Mouse (Mus musculus): ENCODE measurements at regions not wholly inside any gene's neighbourhood (a gene's known extent, or its start where the extent isn't known, plus 50 kb on each side); places are given as distances from the start of the nearest gene placed in this dataset.

DNA sequence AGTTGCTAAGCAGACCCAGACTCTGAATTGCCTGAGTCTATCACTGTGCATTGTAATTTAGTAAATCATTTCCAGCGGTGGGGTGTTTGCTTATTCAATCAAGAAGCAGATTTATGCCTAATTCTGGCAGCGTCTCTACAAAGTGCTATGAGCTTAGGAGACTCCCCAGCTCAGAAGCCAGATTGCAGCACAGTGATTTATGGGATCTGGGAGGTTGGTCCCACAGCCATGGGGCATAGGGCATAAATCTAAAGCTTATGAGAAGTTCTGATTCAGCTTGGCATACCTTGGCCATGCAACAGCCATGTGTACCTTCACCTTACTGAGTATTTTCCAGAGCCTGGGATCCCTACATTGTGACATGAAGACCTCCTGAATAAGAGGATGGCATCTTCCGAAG is 518.0 kb downstream of the Hs3st4 start:
- no peak for TF ChIP-seq EP300 (optimal IDR thresholded peaks at IDR 0.05)
- no peak for TF ChIP-seq CTCF (IDR thresholded peaks at IDR 0.05; ENCODE audit: low read depth)
